Mouse (Mus musculus) hindbrain, embryonic 14.5 days (tissue): ENCODE results near the gene Atoh1. TPM values are rescaled to one million over a fixed set of nuclear protein-coding genes. Genes with fewer than 3 reads are reported as not detected.

ENCODE experiments used
- ATAC-seq: fragments of 200-750 bp; cut with Nextera tagmentation; 2 replicates; pipeline ENCODE4 v1.8.0; 2017; ENCODE audit warnings: moderate number of reproducible peaks, mild to moderate bottlenecking, moderate TSS enrichment, moderate library complexity; ENCODE audit not compliant: low FRiP score
- DNase-seq: peaks from one replicate; pipeline ENCODE4 v3.0.0-alpha.2; 2015; ENCODE audit warnings: low spot score
- H3K27ac ChIP-seq: fragments of 300-500 bp; sonication (generic); 2 replicates; pipeline ENCODE4 v1.5.1; 2014; ENCODE audit warnings: mild to moderate bottlenecking, moderate library complexity
- H3K27me3 ChIP-seq: fragments of 300-500 bp; sonication (generic); 2 replicates; pipeline ENCODE4 v1.6.1; 2014; ENCODE audit warnings: mild to moderate bottlenecking, low read length, mixed read lengths; ENCODE audit not compliant: control insufficient read depth, insufficient read depth
- H3K36me3 ChIP-seq: fragments of 300-500 bp; sonication (generic); replicated peaks from 2 replicates; pipeline ENCODE4 v1.6.1; 2014; ENCODE audit not compliant: control insufficient read depth, insufficient read depth
- H3K4me1 ChIP-seq: fragments of 300-500 bp; sonication (generic); replicated peaks from 2 replicates; pipeline ENCODE4 v1.6.1; 2014; ENCODE audit warnings: antibody characterized with exemption, low read length, mixed read lengths; ENCODE audit not compliant: control insufficient read depth, insufficient read depth
- H3K4me2 ChIP-seq: fragments of 300-500 bp; sonication (generic); replicated peaks from 2 replicates; pipeline ENCODE4 v1.6.1; 2014; ENCODE audit warnings: mild to moderate bottlenecking, moderate library complexity
- H3K4me3 ChIP-seq: fragments of 300-500 bp; sonication (generic); replicated peaks from 2 replicates; pipeline ENCODE4 v1.5.1; 2014; ENCODE audit warnings: mild to moderate bottlenecking, low read length
- H3K9ac ChIP-seq: fragments of 300-500 bp; sonication (generic); 2 replicates; pipeline ENCODE4 v1.6.1; 2014
- H3K9me3 ChIP-seq: fragments of 300-500 bp; sonication (generic); 2 replicates; pipeline ENCODE4 v1.6.1; 2016; ENCODE audit warnings: low read length; ENCODE audit not compliant: control insufficient read depth
- WGBS: fragments of 180-500 bp; shearing (Covaris S2); extraction: QIAGEN DNeasy Blood & Tissue Kit; methylation state at CpG from one replicate; pipeline ENCODE4 v1.1.7; 2014; 5-methylcytosine and 5-hydroxymethylcytosine counted together
- polyA plus RNA-seq: library from polyadenylated mRNA; unstranded; fragments of >200 nt; fragmentation: Nextera tagmentation; extraction: Ambion mirVana; gene quantifications from 2 replicates; pipeline ENCODE4 v1.2.1, GENCODE M21; 2014

Gene Atoh1
- polyA plus RNA-seq, 1 experiment from 2014 or later: 13.4 TPM

- Histone ChIP-seq H3K36me3 (no peaks in the 10 kb centered on the region), H3K9ac (no peak overlapping the region), H3K27ac (no peak overlapping the region), H3K4me3 (no peak overlapping the region), H3K4me1 (no peaks in the 10 kb centered on the region), H3K27me3 (no peaks in the 10 kb centered on the region), H3K9me3 (0 out of 2 replicates have a peak, but pooled peaks cover 3% of the 10 kb centered on the region), H3K4me2 (no peak overlapping the region)
- DNase-seq (no peak), ATAC-seq (no peak)
- 32% methylated on average over 8 of the region's 8 CpGs for WGBS
Measured at GRCm38 (mm10) chr6:64763901-64764300, 35.0 kb downstream of the Atoh1 start.

- Histone ChIP-seq H3K36me3 (no peaks in the 10 kb centered on the region), H3K27me3 (no peaks in the 10 kb centered on the region), H3K4me3 (no peak overlapping the region), H3K27ac (no peak overlapping the region), H3K9me3 (no peaks in the 10 kb centered on the region), H3K9ac (no peak overlapping the region), H3K4me1 (no peaks in the 10 kb centered on the region), H3K4me2 (peak overlapping the region; percentile 21; the same call in 1 of the 2 replicates)
- DNase-seq (no peak), ATAC-seq (no peak)
- WGBS: 4% methylated on average over 7 of the region's 7 CpGs
Measured at GRCm38 (mm10) chr6:64773430-64773829, 44.5 kb downstream of the Atoh1 start.
